Mouse (Mus musculus): ENCODE data around the gene Slc2a6.

DNA sequence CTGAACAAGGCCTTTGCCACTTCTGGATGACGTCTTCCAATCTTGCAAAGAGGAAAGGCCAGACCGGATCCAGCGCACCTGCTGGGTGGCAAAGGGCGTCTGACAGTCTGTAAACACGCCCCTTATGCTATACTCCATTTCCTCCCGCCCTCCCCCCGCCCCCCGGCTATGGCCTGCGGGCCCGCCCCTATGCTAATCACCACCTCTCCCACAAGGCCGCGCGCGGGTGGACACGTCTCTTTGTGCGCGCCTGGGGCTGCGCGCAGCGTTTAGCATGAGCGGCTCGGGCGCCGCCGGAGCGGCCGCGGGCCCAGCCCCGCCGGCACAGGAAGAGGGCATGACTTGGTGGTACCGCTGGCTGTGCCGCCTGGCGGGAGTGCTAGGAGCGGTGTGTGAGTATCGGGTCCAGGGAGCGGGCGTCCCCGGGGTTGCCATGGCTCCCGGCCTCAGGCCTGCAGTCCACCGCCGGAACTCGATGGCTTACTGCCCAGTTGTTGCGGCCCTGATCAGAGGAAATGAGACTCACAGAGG lies 18.0 kb downstream of the Slc2a6 start, which contains the start of gene Cacfd1:
- TF ChIP-seq GATA1 (IDR thresholded peaks at IDR 0.05; ENCODE audit: low read length) (no peak), TAL1 (IDR thresholded peaks at IDR 0.05; ENCODE audit: low read length) (no peak)
